Mouse (Mus musculus) intestine, embryonic 14.5 days (tissue): ENCODE measurements around the gene Nat8l. TPM values are rescaled to one million over a fixed set of nuclear protein-coding genes. Genes with fewer than 3 reads are reported as not detected.
"Not testable (repeated sequence)": the region's sequence is repeated elsewhere in the genome, so short reads cannot be mapped to it uniquely, and the experiment has no call there.

Experiments used
- ATAC-seq: fragments of 200-750 bp; cut with Nextera tagmentation; replicated peaks from 2 replicates; pipeline ENCODE4 v1.8.0; 2017; ENCODE audit warnings: low read depth, moderate number of reproducible peaks, moderate TSS enrichment, moderate library complexity; ENCODE audit not compliant: low FRiP score, low TSS enrichment
- DNase-seq: peaks from one replicate; pipeline ENCODE4 v3.0.0-alpha.2; 2018; ENCODE audit warnings: low spot score
- H3K27ac ChIP-seq: fragments of 300-500 bp; sonication (generic); 2 replicates; pipeline ENCODE4 v1.5.1; 2014; ENCODE audit warnings: low read depth, mild to moderate bottlenecking, control low read depth
- H3K27me3 ChIP-seq: fragments of 300-500 bp; sonication (generic); replicated peaks from 2 replicates; pipeline ENCODE4 v1.6.1; 2014; ENCODE audit warnings: low read length, control low read depth; ENCODE audit not compliant: control insufficient read depth, insufficient read depth
- H3K36me3 ChIP-seq: fragments of 300-500 bp; sonication (generic); 2 replicates; pipeline ENCODE4 v1.6.1; 2014; ENCODE audit warnings: low read length, control low read depth; ENCODE audit not compliant: control insufficient read depth, insufficient read depth
- H3K4me1 ChIP-seq: fragments of 300-500 bp; sonication (generic); replicated peaks from 2 replicates; pipeline ENCODE4 v1.6.1; 2014; ENCODE audit warnings: low read length, control low read depth, mixed read lengths; ENCODE audit not compliant: control insufficient read depth, insufficient read depth
- H3K4me2 ChIP-seq: fragments of 300-500 bp; sonication (generic); 2 replicates; pipeline ENCODE4 v1.6.1; 2014; ENCODE audit warnings: low read length
- H3K4me3 ChIP-seq: fragments of 300-500 bp; sonication (generic); 2 replicates; pipeline ENCODE4 v1.5.1; 2014; ENCODE audit warnings: low read depth, low read length, control low read depth, mixed read lengths
- H3K9ac ChIP-seq: fragments of 300-500 bp; sonication (generic); 2 replicates; pipeline ENCODE4 v1.6.1; 2014; ENCODE audit warnings: mild to moderate bottlenecking, low read length
- H3K9me3 ChIP-seq: fragments of 300-500 bp; sonication (generic); 2 replicates; pipeline ENCODE4 v1.6.1; 2016; ENCODE audit warnings: low read length, control low read depth; ENCODE audit not compliant: control insufficient read depth
- WGBS: fragments of 180-500 bp; shearing (Covaris S2); extraction: QIAGEN DNeasy Blood & Tissue Kit; methylation state at CpG from one replicate; pipeline ENCODE4 v1.1.7; 2014; 5-methylcytosine and 5-hydroxymethylcytosine counted together
- polyA plus RNA-seq: library from polyadenylated mRNA; unstranded; fragments of >200 nt; fragmentation: Nextera tagmentation; extraction: Ambion mirVana; gene quantifications from 2 replicates; pipeline ENCODE4 v1.2.1, GENCODE M21; 2014

The Nat8l gene
- 0.39 and 0.42 TPM in 2 replicates for polyA plus RNA-seq

GRCm38 (mm10) chr5:33995843-33996693 is at the start of gene Nat8l:
Gene Nat8l (plus strand): TSS chr5:33995984.
- Histone ChIP-seq H3K4me2 (peak within 1 kb of the TSS; percentile 96), H3K4me3 (peak within 1 kb of the TSS; percentile 57), H3K9ac (peak within 1 kb of the TSS; percentile 41), H3K27ac (no peak within 1 kb of the TSS), H3K9me3 (no peaks in the 10 kb centered on the region), H3K4me1 (peaks cover 4% of the 10 kb centered on the region; the same call in 1 of the 2 replicates), H3K36me3 (no peaks in the 10 kb centered on the region), H3K27me3 (peaks cover 56% of the 10 kb centered on the region)
- DNase-seq (peak; percentile 81), ATAC-seq (peak; percentile 79)
- under 1% methylated on average over 90 of the region's 90 CpGs for whole genome bisulfite sequencing

GRCm38 (mm10) chr5:33947035-33947434 is 48.7 kb upstream of the Nat8l start:
- not testable (repeated sequence) for DNase-seq, H3K27ac ChIP-seq, H3K36me3 ChIP-seq, ATAC-seq, H3K4me2 ChIP-seq, H3K9ac ChIP-seq, H3K4me3 ChIP-seq, H3K27me3 ChIP-seq, H3K4me1 ChIP-seq
- WGBS = 92% methylated on average over 16 of the region's 16 CpGs
- peaks cover 19% of the 10 kb centered on the region; the same call in 1 of the 2 replicates for H3K9me3 ChIP-seq

GRCm38 (mm10) chr5:33948314-33948713 is 47.5 kb upstream of the Nat8l start:
- Histone ChIP-seq H3K9ac (no peak overlapping the region), H3K4me3 (no peak overlapping the region), H3K27ac (no peak overlapping the region), H3K4me2 (no peak overlapping the region), H3K36me3 (no peaks in the 10 kb centered on the region), H3K9me3 (peaks cover 15% of the 10 kb centered on the region; the same call in 1 of the 2 replicates), H3K4me1 (no peaks in the 10 kb centered on the region), H3K27me3 (no peaks in the 10 kb centered on the region)
- ATAC-seq = no peak
- DNase-seq = no peak
- 89% methylated on average over 4 of the region's 4 CpGs for WGBS

- WGBS = 88% methylated on average over 15 of the region's 17 CpGs
- no peak overlapping the region for H3K27ac ChIP-seq
- peaks cover 9% of the 10 kb centered on the region for H3K9me3 ChIP-seq
- no peak for DNase-seq
- no peak for ATAC-seq
- H3K36me3 ChIP-seq = no peaks in the 10 kb centered on the region
- H3K4me3 ChIP-seq = no peak overlapping the region
- no peaks in the 10 kb centered on the region for H3K4me1 ChIP-seq
- H3K9ac ChIP-seq = no peak overlapping the region
- no peak overlapping the region for H3K4me2 ChIP-seq
- no peaks in the 10 kb centered on the region for H3K27me3 ChIP-seq
These were observed 42.2 kb upstream of the Nat8l start for GRCm38 (mm10) chr5:33953471-33954185.

GRCm38 (mm10) chr5:33954354-33954753 is 41.4 kb upstream of the Nat8l start:
- 43% methylated on average over 10 of the region's 10 CpGs for WGBS
- no peak for ATAC-seq

GRCm38 (mm10) chr5:33955868-33956267 is 39.9 kb upstream of the Nat8l start:
- Histone ChIP-seq H3K4me1 (no peaks in the 10 kb centered on the region), H3K9ac (no peak overlapping the region), H3K4me3 (no peak overlapping the region), H3K27ac (no peak overlapping the region), H3K36me3 (no peaks in the 10 kb centered on the region), H3K27me3 (no peaks in the 10 kb centered on the region), H3K4me2 (no peak overlapping the region), H3K9me3 (peaks cover 9% of the 10 kb centered on the region)
- DNase-seq (no peak), ATAC-seq (no peak)
- 74% methylated on average over 4 of the region's 4 CpGs for WGBS

More at GRCm38 (mm10) chr5:33954354-33954753, 41.4 kb upstream of the Nat8l start:
- Histone ChIP-seq H3K27me3 (no peaks in the 10 kb centered on the region), H3K27ac (no peak overlapping the region), H3K9ac (no peak overlapping the region), H3K36me3 (no peaks in the 10 kb centered on the region), H3K4me2 (no peak overlapping the region), H3K4me3 (no peak overlapping the region), H3K9me3 (peaks cover 9% of the 10 kb centered on the region), H3K4me1 (no peaks in the 10 kb centered on the region)
- peak; percentile 74 for DNase-seq

- no peak for ATAC-seq
- no peaks in the 10 kb centered on the region for H3K27me3 ChIP-seq
- H3K27ac ChIP-seq = no peak overlapping the region
- 70% methylated on average over 4 of the region's 4 CpGs for WGBS
- no peak overlapping the region for H3K4me2 ChIP-seq
- H3K4me1 ChIP-seq = no peaks in the 10 kb centered on the region
- no peak for DNase-seq
- no peaks in the 10 kb centered on the region for H3K36me3 ChIP-seq
- H3K9ac ChIP-seq = no peak overlapping the region
- no peak overlapping the region for H3K4me3 ChIP-seq
- H3K9me3 ChIP-seq = peaks cover 1% of the 10 kb centered on the region; the same call in 1 of the 2 replicates
These were observed 36.4 kb upstream of the Nat8l start for GRCm38 (mm10) chr5:33959382-33959781.

GRCm38 (mm10) chr5:33974736-33975135 is 21.0 kb upstream of the Nat8l start:
- no peak overlapping the region for H3K4me2 ChIP-seq
- H3K9ac ChIP-seq = no peak overlapping the region
- H3K9me3 ChIP-seq = no peaks in the 10 kb centered on the region
- no peaks in the 10 kb centered on the region for H3K4me1 ChIP-seq
- ATAC-seq (no peak), DNase-seq (no peak)
- H3K4me3 ChIP-seq = no peak overlapping the region
- no peak overlapping the region for H3K27ac ChIP-seq
- H3K27me3 ChIP-seq = no peaks in the 10 kb centered on the region
- 69% methylated on average over 2 of the region's 2 CpGs for WGBS
- H3K36me3 ChIP-seq = no peaks in the 10 kb centered on the region
